Mouse (Mus musculus) MEL (cell line): ENCODE measurements at regions not wholly inside any gene's neighbourhood (a gene's known extent, or its start where the extent isn't known, plus 50 kb on each side); places are given as distances from the start of the nearest gene placed in this dataset.

Experiments
- DNase-seq: peaks from one replicate; pipeline ENCODE4 v3.0.0; 2011; ENCODE audit warnings: low read depth, low spot score
- H3K27ac ChIP-seq: 2 replicates; pipeline ENCODE4 v1.5.1; 2012; ENCODE audit warnings: low read depth, mild to moderate bottlenecking, control low read depth, low read length, moderate library complexity; ENCODE audit not compliant: control insufficient read depth
- H3K27me3 ChIP-seq, 2 experiments: fragments of 150-350 bp in 1 of 2; sonication (generic) in 1 of 2; 2 replicates each; pipeline ENCODE4 v1.6.1; 2012; ENCODE audit warnings: low read length in 2 of 2, mild to moderate bottlenecking in 2 of 2, improper control_type of control experiment in 1 of 2, moderate library complexity in 1 of 2; ENCODE audit not compliant: insufficient read depth in 2 of 2, control insufficient read depth in 1 of 2
- H3K36me3 ChIP-seq, 2 experiments: 2 replicates each; pipeline ENCODE4 v1.6.1; 2012 to 2014; ENCODE audit warnings: low read length in 2 of 2, improper control_type of control experiment in 1 of 2, inconsistent platforms in 1 of 2, mild to moderate bottlenecking in 1 of 2; ENCODE audit not compliant: insufficient read depth in 2 of 2, control insufficient read depth in 1 of 2
- H3K4me1 ChIP-seq, 2 experiments: fragments of 150-350 bp in 1 of 2; sonication (generic) in 1 of 2; 2 replicates each; pipeline ENCODE4 v1.6.1; 2012; ENCODE audit warnings: low read length in 2 of 2, improper control_type of control experiment in 1 of 2, mild to moderate bottlenecking in 1 of 2; ENCODE audit not compliant: insufficient read depth in 2 of 2, control insufficient read depth in 1 of 2
- H3K4me3 ChIP-seq, 2 experiments: fragments of 150-350 bp in 1 of 2; sonication (generic) in 1 of 2; 2 replicates each; pipeline ENCODE4 v1.5.1; 2012; ENCODE audit warnings: low read depth in 2 of 2, low read length in 2 of 2, mild to moderate bottlenecking in 2 of 2, moderate library complexity in 2 of 2, control low read depth in 1 of 2, improper control_type of control experiment in 1 of 2; ENCODE audit not compliant: control insufficient read depth in 1 of 2, insufficient read depth in 1 of 2
- H3K79me2 ChIP-seq: 2 replicates; pipeline ENCODE4 v1.6.1; 2012; ENCODE audit warnings: mild to moderate bottlenecking, low read length, moderate library complexity; ENCODE audit not compliant: control insufficient read depth, poor library complexity, insufficient read depth
- H3K9ac ChIP-seq: 2 replicates; pipeline ENCODE4 v1.6.1; 2012; ENCODE audit warnings: low read depth, mild to moderate bottlenecking, control low read depth, low read length, moderate library complexity; ENCODE audit not compliant: control insufficient read depth, poor library complexity, severe bottlenecking
- H3K9me3 ChIP-seq: fragments of 150-350 bp; sonication (generic); replicated peaks from 2 replicates; pipeline ENCODE4 v1.6.1; 2012; ENCODE audit warnings: mild to moderate bottlenecking, low read length, improper control_type of control experiment, moderate library complexity; ENCODE audit not compliant: insufficient read depth
- CHD1 ChIP-seq: IDR thresholded peaks from 2 replicates; pipeline ENCODE4 v1.6.1; 2012; ENCODE audit warnings: low read depth, mild to moderate bottlenecking, inconsistent platforms, low read length, improper control_type of control experiment
- CHD2 ChIP-seq: IDR thresholded peaks from 2 replicates; pipeline ENCODE4 v1.6.1; 2011; ENCODE audit warnings: low read length, improper control_type of control experiment
- CTCF ChIP-seq, 3 experiments: IDR thresholded peaks in 2 of 3; conservative IDR thresholded peaks in 1 of 3; 2 replicates each; pipeline ENCODE4 v1.5.1; 2011 to 2012; ENCODE audit warnings: low read length in 3 of 3, low read depth in 2 of 3, mild to moderate bottlenecking in 2 of 3, improper control_type of control experiment in 1 of 3, inconsistent platforms in 1 of 3, mixed read lengths in 1 of 3, moderate library complexity in 1 of 3; ENCODE audit not compliant: control insufficient read depth in 1 of 3, insufficient read depth in 1 of 3, poor library complexity in 1 of 3, severe bottlenecking in 1 of 3
- ELF1 ChIP-seq: IDR thresholded peaks from 2 replicates; pipeline ENCODE4 v1.6.1; 2014; ENCODE audit warnings: low read depth, mild to moderate bottlenecking, inconsistent platforms, low read length, improper control_type of control experiment, moderate library complexity
- EP300 ChIP-seq, 2 experiments: IDR thresholded peaks; 2 replicates each; pipeline ENCODE4 v1.6.1; 2011; ENCODE audit warnings: improper control_type of control experiment in 2 of 2, low read length in 2 of 2, low read depth in 1 of 2, mild to moderate bottlenecking in 1 of 2
- ETS1 ChIP-seq: IDR thresholded peaks from 2 replicates; pipeline ENCODE4 v1.6.1; 2012; ENCODE audit warnings: low read depth, mild to moderate bottlenecking, inconsistent platforms, low read length, improper control_type of control experiment, moderate library complexity
- GABPA ChIP-seq: IDR thresholded peaks from 2 replicates; pipeline ENCODE4 v1.6.1; 2012; ENCODE audit warnings: low read depth, mild to moderate bottlenecking, inconsistent platforms, low read length, improper control_type of control experiment, moderate library complexity
- MAFK ChIP-seq: IDR thresholded peaks from 2 replicates; pipeline ENCODE4 v1.6.1; 2011; ENCODE audit warnings: low read depth, mild to moderate bottlenecking, low read length, improper control_type of control experiment, borderline replicate concordance
- MAX ChIP-seq: IDR thresholded peaks from 2 replicates; pipeline ENCODE4 v1.6.1; 2011; ENCODE audit warnings: low read length, improper control_type of control experiment
- MAZ ChIP-seq: IDR thresholded peaks from 2 replicates; pipeline ENCODE4 v1.6.1; 2012; ENCODE audit warnings: low read depth, mild to moderate bottlenecking, inconsistent platforms, low read length, improper control_type of control experiment
- MEF2A ChIP-seq: IDR thresholded peaks from 2 replicates; pipeline ENCODE4 v1.6.1; 2014; ENCODE audit warnings: low read depth, mild to moderate bottlenecking, inconsistent platforms, low read length, improper control_type of control experiment; ENCODE audit not compliant: poor library complexity, insufficient replicate concordance, severe bottlenecking; ENCODE audit errors: extremely low read depth
- MXI1 ChIP-seq: IDR thresholded peaks from 2 replicates; pipeline ENCODE4 v1.6.1; 2011; ENCODE audit warnings: mild to moderate bottlenecking, low read depth, low read length, improper control_type of control experiment
- MYB ChIP-seq: IDR thresholded peaks from 2 replicates; pipeline ENCODE4 v1.6.1; 2011; ENCODE audit warnings: mild to moderate bottlenecking, low read depth, low read length, improper control_type of control experiment
- MYC ChIP-seq: IDR thresholded peaks from 2 replicates; pipeline ENCODE4 v1.6.1; 2011; ENCODE audit warnings: low read depth, mild to moderate bottlenecking, low read length, improper control_type of control experiment, moderate library complexity
- NELFE ChIP-seq: IDR thresholded peaks from 2 replicates; pipeline ENCODE4 v1.6.1; 2011; ENCODE audit warnings: low read depth, low read length, improper control_type of control experiment
- POLR2AphosphoS2 ChIP-seq: IDR thresholded peaks from 2 replicates; pipeline ENCODE4 v1.6.1; 2011; ENCODE audit warnings: low read length, improper control_type of control experiment
- POLR2AphosphoS5 ChIP-seq: IDR thresholded peaks from 2 replicates; pipeline ENCODE4 v1.6.1; 2012; ENCODE audit warnings: low read depth, borderline replicate concordance, mild to moderate bottlenecking, inconsistent platforms, low read length, moderate library complexity, mixed read lengths
- RCOR1 ChIP-seq: IDR thresholded peaks from 2 replicates; pipeline ENCODE4 v1.6.1; 2012; ENCODE audit warnings: low read depth, mild to moderate bottlenecking, inconsistent platforms, low read length, improper control_type of control experiment
- SMC3 ChIP-seq: IDR thresholded peaks from 2 replicates; pipeline ENCODE4 v1.6.1; 2011; ENCODE audit warnings: low read depth, low read length, improper control_type of control experiment
- TAL1 ChIP-seq: IDR thresholded peaks from 2 replicates; pipeline ENCODE4 v1.6.1; 2012; ENCODE audit warnings: mild to moderate bottlenecking, inconsistent platforms, low read length, moderate library complexity, mixed read lengths
- TBP ChIP-seq: IDR thresholded peaks from 2 replicates; pipeline ENCODE4 v1.8.0; 2011; ENCODE audit warnings: low read depth, low read length, improper control_type of control experiment
- TCF12 ChIP-seq: IDR thresholded peaks from 2 replicates; pipeline ENCODE4 v1.6.1; 2014; ENCODE audit warnings: low read depth, mild to moderate bottlenecking, inconsistent platforms, low read length, improper control_type of control experiment, moderate library complexity
- UBTF ChIP-seq: IDR thresholded peaks from 2 replicates; pipeline ENCODE4 v1.6.1; 2012; ENCODE audit warnings: low read depth, mild to moderate bottlenecking, inconsistent platforms, low read length, improper control_type of control experiment, moderate library complexity, borderline replicate concordance; ENCODE audit not compliant: insufficient read depth
- USF2 ChIP-seq, 2 experiments: IDR thresholded peaks; 2 replicates each; pipeline ENCODE4 v1.6.1; 2011 to 2012; ENCODE audit warnings: improper control_type of control experiment in 2 of 2, low read length in 2 of 2, borderline replicate concordance in 1 of 2, inconsistent platforms in 1 of 2, low read depth in 1 of 2, mild to moderate bottlenecking in 1 of 2; ENCODE audit not compliant: insufficient read depth in 1 of 2
- ZKSCAN1 ChIP-seq: IDR thresholded peaks from 2 replicates; pipeline ENCODE4 v1.6.1; 2012; ENCODE audit warnings: low read depth, mild to moderate bottlenecking, inconsistent platforms, low read length, improper control_type of control experiment, moderate library complexity
- ZNF384 ChIP-seq: IDR thresholded peaks from 2 replicates; pipeline ENCODE4 v1.6.1; 2012; ENCODE audit warnings: low read depth, mild to moderate bottlenecking, inconsistent platforms, low read length, improper control_type of control experiment

DNA sequence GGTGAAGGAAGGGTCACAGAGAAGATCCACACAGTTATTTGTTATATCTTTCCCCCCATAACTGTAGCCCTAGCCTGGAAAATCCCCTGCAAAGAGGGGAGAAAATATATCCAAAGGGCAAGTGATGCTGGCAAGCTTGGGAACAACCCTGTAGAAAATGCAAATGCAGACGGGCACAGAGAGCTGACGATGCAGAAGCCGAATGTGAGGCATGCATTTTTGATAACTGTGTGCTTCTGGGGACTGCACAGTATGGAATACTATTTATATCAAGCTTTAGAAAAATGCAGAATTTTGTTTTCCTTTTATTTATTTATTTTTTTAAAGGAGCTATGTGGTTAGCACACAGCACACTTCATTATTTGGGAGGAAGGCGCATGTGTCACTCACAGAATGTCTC is 333.7 kb downstream of the Mycn start:
- no peak overlapping the region for H3K4me3 ChIP-seq
- H3K4me1 ChIP-seq, result no peaks in the 10 kb centered on the region
- no peaks in the 10 kb centered on the region for H3K36me3 ChIP-seq
- no peak for DNase-seq
- TF ChIP-seq MAX, result no peak
- peaks cover 0 to 2% of the 10 kb centered on the region in 2 experiments; a peak in 2 of 4 replicates for H3K27me3 ChIP-seq
- H3K9me3 ChIP-seq, result no peaks in the 10 kb centered on the region
- H3K9ac ChIP-seq, result no peak overlapping the region
- H3K79me2 ChIP-seq, result no peaks in the 10 kb centered on the region
- H3K27ac ChIP-seq, result no peak overlapping the region

DNA sequence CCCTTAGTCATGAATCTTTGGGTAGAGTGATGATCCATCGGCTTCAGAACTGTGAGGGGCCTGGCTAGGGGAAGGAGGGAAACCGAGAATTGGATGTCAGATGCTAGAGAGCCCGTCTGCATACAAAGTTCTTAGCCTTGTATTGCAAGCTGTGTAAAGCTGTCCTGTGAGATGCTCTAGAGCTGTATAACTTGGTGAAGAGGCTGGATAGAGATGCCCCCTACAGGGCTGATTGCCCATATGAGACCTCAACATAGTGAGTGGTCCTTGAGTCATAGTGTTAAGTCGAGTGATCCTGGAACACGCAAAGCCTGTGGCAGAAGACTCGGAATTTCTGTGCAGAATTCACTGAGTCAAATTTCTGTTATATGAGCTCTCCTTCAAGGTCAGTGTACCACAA is 334.8 kb downstream of the Mycn start:
- Histone ChIP-seq H3K9me3 (no peaks in the 10 kb centered on the region), H3K4me3 (no peak overlapping the region), H3K27me3 (no peaks in the 10 kb centered on the region; a peak in 1 of 4 replicates), H3K27ac (no peak overlapping the region), H3K9ac (no peak overlapping the region), H3K79me2 (no peaks in the 10 kb centered on the region), H3K4me1 (no peaks in the 10 kb centered on the region), H3K36me3 (no peaks in the 10 kb centered on the region)
- TF ChIP-seq TAL1 (no peak), UBTF (no peak), ELF1 (no peak), MAFK (no peak), EP300 (IDR thresholded peaks at IDR 0.05; ENCODE audit: low read depth in 1 of 2, low read length in 2 of 2) (no peak), SMC3 (no peak), NELFE (no peak), ZNF384 (no peak), MYC (no peak), MEF2A (no peak), GABPA (no peak), RCOR1 (no peak)
- no peak for DNase-seq

DNA sequence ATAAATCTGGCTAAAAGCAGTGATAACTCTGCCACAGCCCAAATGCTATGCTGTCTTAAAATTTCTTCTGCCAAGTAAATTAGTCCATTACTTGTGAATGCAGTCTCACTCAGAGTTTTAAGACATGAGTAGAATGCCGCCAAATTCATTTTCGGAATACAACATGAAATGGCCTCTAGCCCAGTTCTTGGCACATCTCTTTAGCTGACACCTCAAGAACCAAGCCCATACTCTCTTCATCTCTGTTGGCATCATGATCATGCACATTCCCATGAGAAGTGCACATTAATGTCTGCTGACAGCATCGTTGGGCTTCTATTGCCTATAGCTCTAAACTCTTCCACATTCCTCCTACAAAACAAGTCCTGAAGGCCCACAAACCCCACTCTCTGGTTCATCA is 336.2 kb downstream of the Mycn start:
- H3K9me3 ChIP-seq, result no peaks in the 10 kb centered on the region
- H3K27ac ChIP-seq, result no peak overlapping the region
- DNase-seq, result no peak
- H3K27me3 ChIP-seq, result no peaks in the 10 kb centered on the region; a peak in 1 of 4 replicates
- H3K9ac ChIP-seq, result no peak overlapping the region
- H3K79me2 ChIP-seq, result no peaks in the 10 kb centered on the region
- H3K36me3 ChIP-seq, result no peaks in the 10 kb centered on the region
- H3K4me3 ChIP-seq, result no peak overlapping the region
- H3K4me1 ChIP-seq, result no peaks in the 10 kb centered on the region
- TF ChIP-seq CHD2 (no peak), ELF1 (no peak), EP300 (IDR thresholded peaks at IDR 0.05; ENCODE audit: low read depth in 1 of 2, low read length in 2 of 2) (no peak), POLR2AphosphoS2 (no peak), MAZ (no peak), ETS1 (no peak), MYB (no peak), CTCF (IDR thresholded peaks at IDR 0.05 in 2 of 3, conservative IDR thresholded peaks at IDR 0.05 in 1 of 3; ENCODE audit: control insufficient read depth in 1 of 3, insufficient read depth in 1 of 3, low read depth in 2 of 3, low read length in 3 of 3, poor library complexity in 1 of 3, severe bottlenecking in 1 of 3) (no peak), CHD1 (no peak), POLR2AphosphoS5 (no peak), USF2 (IDR thresholded peaks at IDR 0.05; ENCODE audit: borderline replicate concordance in 1 of 2, insufficient read depth in 1 of 2, low read depth in 1 of 2, low read length in 2 of 2) (no peak), TBP (no peak), RCOR1 (no peak), MXI1 (no peak), TCF12 (no peak), ZKSCAN1 (no peak)
